In genomic region chr14:73384546-73384912, GRCm38 (mm10) we compare ENCODE assay signal across 7 mouse cellular contexts. TPM values are rescaled to one million over a fixed set of nuclear protein-coding genes. Genes with fewer than 3 reads are reported as not detected.
DNase-seq lines count a peak whose midpoint lies in the region; ATAC-seq and TF ChIP-seq lines count a peak whose summit lies in the region.

No protein-coding gene starts in this region.

- H3K4me2 ChIP-seq in hindbrain, embryonic 12.5 days (replicated peaks), result peak overlapping the region; percentile 66
- H3K4me2 ChIP-seq in stomach, embryonic 15.5 days, result peak overlapping the region; percentile 57

- no peak for TF ChIP-seq CTCF in thymus, adult 2 months (IDR thresholded peaks at IDR 0.05; ENCODE audit: borderline replicate concordance, control insufficient read depth, extremely low read depth, insufficient read depth, low read length, poor library complexity)

- H3K9ac ChIP-seq in hindbrain, embryonic 12.5 days, result peak overlapping the region; percentile 94
- peak overlapping the region; percentile 100 for H3K9ac ChIP-seq in stomach, embryonic 15.5 days

- H3K36me3 ChIP-seq in thymus, adult 2 months (ENCODE audit: control insufficient read depth, insufficient read depth, low read length), result peaks cover 16% of the 10 kb centered on the region
- no peaks in the 10 kb centered on the region for H3K36me3 ChIP-seq in hindbrain, embryonic 12.5 days
- H3K36me3 ChIP-seq in stomach, embryonic 15.5 days, result no peaks in the 10 kb centered on the region

- no peak for TF ChIP-seq POLR2A in thymus, adult 2 months (IDR thresholded peaks at IDR 0.05; ENCODE audit: control insufficient read depth, extremely low read depth, insufficient read depth, low read length, poor library complexity)

- H3K4me3 ChIP-seq in thymus, adult 2 months (ENCODE audit: control insufficient read depth, insufficient read depth, low read length), result peak overlapping the region; percentile 64
- H3K4me3 ChIP-seq in hindbrain, embryonic 12.5 days, result peak overlapping the region; percentile 94
- peak overlapping the region; percentile 99 for H3K4me3 ChIP-seq in stomach, embryonic 15.5 days (replicated peaks)

- H3K4me1 ChIP-seq in thymus, adult 2 months (replicated peaks; ENCODE audit: control insufficient read depth, insufficient read depth, low read length), result peaks cover 16% of the 10 kb centered on the region
- H3K4me1 ChIP-seq in hindbrain, embryonic 12.5 days, result peaks cover 18% of the 10 kb centered on the region
- peaks cover 25% of the 10 kb centered on the region for H3K4me1 ChIP-seq in stomach, embryonic 15.5 days

- 0% methylated on average over 13 of the region's 13 CpGs for WGBS in thymus, adult 2 months
- WGBS in hindbrain, embryonic 12.5 days, result 2% methylated on average over 13 of the region's 13 CpGs
- WGBS in stomach, embryonic 15.5 days, result under 1% methylated on average over 13 of the region's 13 CpGs

- no peak for DNase-seq in thymus, adult 2 months
- DNase-seq in thymus, adult 18-20 months, result no peak
- peak; percentile 30 for DNase-seq in c-Kit-negative CD71-positive TER-119-positive erythroid progenitor cells, embryonic 14.5 days (ENCODE audit: low read depth, low spot score)
- peak; percentile 48 for DNase-seq in lung, postnatal 10 days
- no peak for DNase-seq in layer of hippocampus, adult 11-12 months (ENCODE audit: low spot score)

- no peaks in the 10 kb centered on the region for H3K9me3 ChIP-seq in hindbrain, embryonic 12.5 days (replicated peaks)
- H3K9me3 ChIP-seq in stomach, embryonic 15.5 days, result no peaks in the 10 kb centered on the region

- no peak for ATAC-seq in hindbrain, embryonic 12.5 days (ENCODE audit: low FRiP score)
- ATAC-seq in stomach, embryonic 15.5 days (ENCODE audit: insufficient read depth, low FRiP score, low read depth), result no peak

- H3K27me3 ChIP-seq in thymus, adult 2 months (ENCODE audit: control insufficient read depth, insufficient read depth, low read length), result no peaks in the 10 kb centered on the region
- no peaks in the 10 kb centered on the region for H3K27me3 ChIP-seq in hindbrain, embryonic 12.5 days
- H3K27me3 ChIP-seq in stomach, embryonic 15.5 days (replicated peaks), result no peaks in the 10 kb centered on the region

- H3K27ac ChIP-seq in thymus, adult 2 months (ENCODE audit: control insufficient read depth, insufficient read depth, low read length), result peak overlapping the region; percentile 85
- H3K27ac ChIP-seq in hindbrain, embryonic 12.5 days, result peak overlapping the region; percentile 94
- H3K27ac ChIP-seq in stomach, embryonic 15.5 days, result peak overlapping the region; percentile 99

RNA-seq across cellular contexts. Expression of gene Itm2b, which starts 0.6 kb away (rescaled TPM):
- 859 and 985 TPM in 2 replicates for polyA plus RNA-seq in thymus, adult 2 months (2012; rRNA removed)
- 462 and 486 TPM in 2 replicates for polyA plus RNA-seq in hindbrain, embryonic 12.5 days (2016; fragmentation: Nextera tagmentation; extraction: Ambion mirVana)
- polyA plus RNA-seq in stomach, embryonic 15.5 days (2015; fragmentation: Nextera tagmentation; extraction: Ambion mirVana), result 866 and 945 TPM in 2 replicates

RNA-seq across cellular contexts. Expression of gene Rb1, which starts 58.9 kb away (rescaled TPM):
- polyA plus RNA-seq in thymus, adult 2 months (2012; rRNA removed), result 16.2 and 17.1 TPM in 2 replicates
- polyA plus RNA-seq in hindbrain, embryonic 12.5 days (2016; fragmentation: Nextera tagmentation; extraction: Ambion mirVana), result 34.2 and 36.4 TPM in 2 replicates
- 22.9 and 26.0 TPM in 2 replicates for polyA plus RNA-seq in stomach, embryonic 15.5 days (2015; fragmentation: Nextera tagmentation; extraction: Ambion mirVana)

Comparison
In these comparisons a context has a peak if more than half of its experiments do, and no peak if none do; other contexts are left out.
1. DNase-seq: peak in c-Kit-negative CD71-positive TER-119-positive erythroid progenitor cells, embryonic 14.5 days (single experiment) and lung, postnatal 10 days (single experiment); none in thymus, adult 2 months (single experiment), thymus, adult 18-20 months (0 of 2) and layer of hippocampus, adult 11-12 months (single experiment).
2. Peak in every context shown above with its lines, with median percentiles within 50 percentile points of each other: H3K27ac ChIP-seq and H3K4me3 ChIP-seq.